Mouse (Mus musculus): Measurements from ENCODE around the gene Tns3.

The Tns3 gene

DNA sequence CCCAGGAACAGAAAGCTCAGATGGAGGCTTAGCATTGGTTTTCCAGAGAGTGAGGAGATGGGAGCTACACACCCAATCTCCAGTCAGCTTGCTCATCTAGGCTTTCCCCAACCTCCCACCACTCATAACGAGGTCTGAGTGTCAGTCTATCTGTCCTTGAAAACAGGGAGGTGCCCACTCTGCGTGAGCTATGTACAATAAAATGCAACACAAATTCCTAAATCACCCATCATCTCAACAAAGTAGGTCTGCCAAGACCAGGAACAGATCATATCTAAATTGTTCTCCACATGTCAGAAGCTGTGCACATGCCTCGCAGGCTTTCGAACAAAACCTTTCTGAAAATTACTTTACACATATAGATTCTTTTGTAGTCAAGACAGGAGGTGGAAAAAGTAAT lies 134.3 kb downstream of the Tns3 start:
- no peak for DNase-seq (ENCODE audit: low spot score)

DNA sequence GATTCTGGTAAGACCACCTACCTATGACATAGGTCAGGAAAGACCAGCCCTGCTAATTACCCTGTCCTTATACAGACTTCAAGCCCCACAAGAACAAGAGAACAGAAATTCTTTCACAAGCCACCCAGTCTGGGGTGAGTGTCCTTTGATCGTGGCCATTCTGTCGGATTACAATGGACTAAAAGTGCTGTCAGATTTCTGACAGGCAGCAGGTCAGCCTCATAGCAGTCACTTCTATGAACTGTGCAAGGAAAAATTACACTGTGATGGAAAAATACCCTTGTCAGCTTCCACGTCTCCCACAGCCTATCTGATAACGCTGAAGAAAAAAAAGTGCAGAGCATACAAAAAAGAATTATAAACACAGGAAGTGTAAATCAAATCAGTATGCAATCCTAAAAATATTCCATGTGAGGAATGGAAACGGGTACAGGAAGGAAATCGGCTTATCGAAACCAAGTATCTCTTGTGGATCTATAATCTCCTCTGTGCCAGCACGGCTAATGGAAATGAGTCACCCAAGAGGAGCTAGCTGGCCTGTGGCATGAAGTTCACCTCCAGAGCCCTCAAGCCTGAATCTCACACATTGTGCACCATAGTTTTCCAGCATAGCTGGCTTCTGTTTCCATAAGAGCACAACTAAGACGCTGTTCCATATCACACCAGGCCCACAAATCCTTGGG lies 138.7 kb downstream of the Tns3 start:
- DNase-seq (ENCODE audit: low spot score): no peak

DNA sequence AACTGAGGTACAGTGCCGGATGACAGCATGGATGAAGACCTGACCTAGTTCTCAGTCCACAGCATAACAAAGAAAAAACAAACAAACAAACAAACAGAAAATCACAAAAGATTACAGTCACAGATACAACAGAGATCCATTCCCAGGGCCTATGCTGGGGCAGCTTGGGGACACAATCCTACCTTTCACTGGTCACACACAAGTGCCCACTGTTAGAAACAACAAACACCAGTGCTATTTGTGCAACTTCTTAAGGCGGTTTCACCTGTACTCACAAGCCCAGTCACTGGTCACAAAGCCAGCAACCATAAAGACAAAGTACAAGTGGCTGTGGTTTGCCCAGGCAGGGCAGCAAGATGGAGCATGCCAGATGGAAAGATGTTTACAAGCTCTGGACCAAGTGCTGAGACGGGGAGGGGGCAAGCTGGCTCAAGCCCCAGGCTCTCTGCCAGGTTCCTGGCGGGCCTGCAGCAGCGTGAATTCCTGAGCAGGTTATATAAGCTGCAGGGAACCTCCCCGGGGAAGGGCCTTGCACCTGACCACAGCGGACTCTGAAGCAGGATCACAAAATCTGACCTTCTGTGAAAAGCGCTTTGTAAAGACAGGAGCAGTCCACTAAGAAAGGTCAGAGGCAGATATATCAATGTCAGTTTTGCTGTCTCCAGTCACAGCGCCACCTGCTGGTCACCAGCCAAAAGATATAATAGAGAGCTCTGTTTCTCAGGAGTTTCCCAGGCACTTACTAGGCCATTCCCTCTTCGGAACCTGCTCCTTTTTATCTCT lies 140.8 kb downstream of the Tns3 start:
- DNase-seq (ENCODE audit: low spot score): peak; percentile 86

DNA sequence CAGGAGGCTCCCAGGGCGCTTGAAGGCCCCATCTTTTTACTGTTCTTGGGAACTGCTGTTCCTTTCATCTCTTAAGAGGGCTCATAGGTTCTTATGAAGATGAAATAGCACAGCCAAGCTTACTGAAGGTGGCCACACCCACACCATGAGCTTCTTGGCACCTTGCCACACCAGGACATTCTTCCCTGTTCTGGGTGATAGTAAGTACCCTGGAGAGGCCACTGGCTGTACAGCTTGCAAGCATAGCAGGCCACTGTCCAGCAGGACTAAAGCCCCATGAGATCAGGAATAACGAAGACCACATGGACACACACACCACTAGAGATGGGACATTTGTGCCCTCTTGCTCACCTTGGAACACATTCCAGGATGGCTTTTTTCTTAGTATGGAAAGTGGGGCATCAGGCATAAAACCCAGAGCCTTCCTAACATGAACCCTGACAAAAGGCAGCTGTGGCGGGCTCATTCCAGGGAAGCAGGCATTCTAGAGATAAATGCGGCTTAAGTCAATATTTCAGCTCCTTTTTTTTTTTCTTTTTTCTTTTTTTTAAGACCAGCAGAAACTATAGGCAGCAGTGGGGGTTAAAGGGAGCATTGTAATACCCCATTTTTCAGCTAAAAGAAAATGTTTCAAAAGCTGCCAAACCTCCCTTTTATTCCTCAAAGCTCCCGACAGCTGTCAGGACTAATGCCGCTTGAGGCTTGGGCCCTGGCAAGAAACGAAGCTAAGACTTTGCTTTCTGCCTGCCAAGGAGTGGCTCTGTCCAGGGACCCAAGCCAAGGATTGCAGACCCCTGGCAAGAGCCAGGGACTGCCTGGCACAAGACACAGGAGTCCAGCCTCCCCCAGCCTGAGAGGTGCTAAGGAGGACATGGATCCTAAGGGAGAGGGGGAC lies 150.7 kb downstream of the Tns3 start:
- no peak for DNase-seq (ENCODE audit: low spot score)

DNA sequence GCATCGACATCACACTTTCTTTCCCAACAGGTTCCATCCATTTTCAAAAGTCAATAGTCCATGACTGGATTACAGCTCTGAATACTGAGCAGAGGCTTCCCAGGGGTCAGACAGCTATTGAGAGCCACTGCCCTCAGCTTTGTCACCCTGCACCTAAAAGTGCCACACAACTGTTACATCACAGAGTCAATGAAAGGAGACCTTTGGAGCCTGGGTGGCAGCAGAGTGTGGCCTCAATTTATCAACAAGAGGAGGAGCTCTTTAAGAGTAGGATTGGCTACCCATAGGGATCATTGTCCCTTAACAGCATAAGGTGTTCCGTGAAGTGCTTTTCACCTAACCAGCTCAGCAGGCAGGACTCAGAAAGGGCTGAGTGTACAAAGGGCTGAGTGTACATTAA lies 154.0 kb downstream of the Tns3 start:
- DNase-seq (ENCODE audit: low spot score): no peak

DNA sequence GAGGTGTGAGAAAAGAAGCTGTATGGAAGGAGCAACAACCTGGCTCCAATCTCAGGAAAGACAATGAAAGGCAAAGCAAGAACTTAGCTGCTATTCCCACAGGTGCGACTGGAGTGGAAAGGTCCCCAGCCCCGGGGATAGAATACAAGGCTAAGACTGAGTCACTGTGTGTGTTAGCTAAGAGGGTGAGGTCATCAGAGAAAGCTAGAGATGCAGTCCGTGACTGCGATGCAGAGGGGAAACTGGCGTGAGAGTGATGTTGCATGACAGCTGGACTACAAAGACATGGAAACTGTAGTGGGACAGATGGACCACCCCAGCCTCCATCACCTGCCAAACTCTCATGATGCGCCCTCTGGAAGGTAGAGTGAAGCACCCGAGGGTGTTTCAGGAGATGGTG lies 154.7 kb downstream of the Tns3 start:
- no peak for DNase-seq (ENCODE audit: low spot score)

DNA sequence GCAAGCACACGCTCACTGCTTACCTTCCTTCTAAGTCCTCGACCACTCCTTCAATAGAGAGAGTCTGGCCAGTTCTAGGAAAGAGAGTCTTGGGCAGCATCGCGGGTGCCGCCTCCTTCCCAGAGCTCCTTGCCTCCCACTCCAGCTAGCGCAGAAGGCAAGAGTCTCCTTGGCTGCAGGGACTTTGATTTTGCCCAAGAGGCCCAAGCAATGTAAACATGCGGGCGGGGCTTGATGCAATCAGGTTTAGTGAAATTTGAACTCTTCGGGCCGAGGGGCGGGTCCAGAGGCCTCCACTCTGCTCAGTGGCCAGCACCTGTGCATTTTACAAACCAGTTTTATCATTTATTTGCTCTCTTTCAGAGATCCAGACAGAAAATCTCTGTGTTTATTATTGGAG lies 160.6 kb downstream of the Tns3 start:
- peak; percentile 58 for DNase-seq (ENCODE audit: low spot score)

DNA sequence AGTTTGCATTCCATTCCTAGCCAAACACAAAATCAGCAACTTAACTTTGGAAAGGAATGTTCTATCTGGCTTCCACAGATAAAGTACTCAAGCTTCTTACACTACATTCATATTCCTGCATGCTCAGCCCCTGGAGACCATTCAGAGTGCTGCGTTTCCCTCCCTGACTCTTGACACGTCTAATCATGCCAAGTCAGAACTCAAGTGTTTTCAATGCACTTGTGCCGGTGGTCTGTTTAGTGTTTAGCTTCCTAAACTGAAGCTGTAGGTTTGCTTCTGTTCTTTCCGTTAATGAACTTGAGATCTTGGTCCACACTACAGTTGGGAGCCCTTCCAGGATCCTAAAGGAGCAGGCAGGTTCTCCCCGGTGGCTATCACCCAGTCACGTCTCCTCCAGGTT lies 163.5 kb downstream of the Tns3 start:
- no peak for DNase-seq (ENCODE audit: low spot score)

DNA sequence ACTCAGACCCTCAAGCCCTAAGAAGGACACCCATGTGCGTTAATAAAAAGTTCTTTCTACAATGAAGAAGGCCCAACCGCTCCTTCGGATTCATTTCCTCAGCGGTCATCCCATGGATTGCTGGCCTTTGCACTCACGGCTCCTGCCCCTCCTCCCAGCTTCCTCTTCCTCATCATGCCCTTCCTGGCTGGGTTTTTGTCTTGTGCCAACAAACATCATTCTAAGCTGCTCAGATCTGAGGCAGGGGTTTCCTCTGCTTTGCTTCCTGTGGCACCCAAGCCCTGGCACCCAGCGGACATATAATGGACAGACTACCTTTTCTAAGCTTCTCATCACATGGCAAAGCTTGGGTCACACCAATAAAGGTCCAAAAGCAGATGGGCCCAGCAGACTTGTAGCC lies 167.2 kb downstream of the Tns3 start:
- no peak for DNase-seq (ENCODE audit: low spot score)

DNA sequence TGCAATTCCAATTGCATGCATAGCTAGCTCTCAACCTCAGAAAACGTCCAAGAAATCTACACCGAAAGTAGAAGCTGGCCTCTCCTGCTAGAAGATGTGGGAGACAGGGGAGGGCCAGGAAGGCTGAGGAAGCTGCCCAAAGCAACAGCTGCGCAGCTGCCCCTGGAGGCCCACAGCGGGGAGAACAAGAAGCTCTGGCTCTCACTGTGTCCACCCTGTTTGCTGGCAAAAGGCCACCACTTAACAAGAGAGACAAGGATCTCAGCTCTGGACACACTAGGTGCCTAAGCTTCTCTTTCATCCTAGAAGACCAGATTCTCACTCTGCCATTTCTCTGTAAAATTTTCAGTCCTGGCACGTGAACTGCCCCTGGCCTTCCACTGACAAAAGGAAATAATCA lies 167.6 kb downstream of the Tns3 start:
- DNase-seq (ENCODE audit: low spot score): no peak

DNA sequence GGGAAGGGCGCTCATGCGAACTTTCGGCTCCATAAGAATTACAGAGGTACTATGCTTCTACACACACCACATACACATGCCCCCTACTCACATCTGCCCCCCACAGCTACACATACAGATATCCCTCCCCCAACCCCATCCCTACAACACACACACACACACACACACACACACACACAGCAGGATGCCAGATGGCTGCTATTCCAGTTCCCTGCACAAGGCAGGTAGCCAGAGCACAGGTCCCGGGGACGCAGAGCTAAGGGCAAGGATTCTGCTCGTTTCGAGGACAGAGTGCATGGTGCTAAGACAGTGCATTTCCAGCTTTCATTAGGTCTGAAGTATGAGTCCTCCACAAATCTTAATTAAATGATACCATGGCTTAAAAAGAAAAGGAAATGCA lies 168.5 kb downstream of the Tns3 start:
- no peak for DNase-seq (ENCODE audit: low spot score)

DNA sequence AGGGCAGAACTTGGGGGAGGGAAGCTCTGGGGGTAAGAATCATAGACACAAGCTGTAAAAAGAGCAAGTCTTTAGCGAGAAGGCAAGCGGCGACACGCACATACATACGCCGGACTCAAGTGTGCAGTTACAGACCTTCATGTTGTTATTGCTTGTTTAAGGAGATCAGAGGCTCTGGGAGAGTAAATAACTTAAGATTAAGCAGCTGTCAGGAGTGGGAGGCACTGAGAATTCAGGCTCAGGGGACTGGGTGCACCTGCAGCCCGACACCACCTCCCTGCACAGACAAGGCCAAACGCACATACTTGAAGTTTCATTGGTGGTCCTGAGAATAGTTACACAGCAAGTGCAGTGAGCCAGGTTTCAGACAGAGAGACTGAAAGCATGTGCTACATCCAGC lies 169.3 kb downstream of the Tns3 start:
- no peak for DNase-seq (ENCODE audit: low spot score)

DNA sequence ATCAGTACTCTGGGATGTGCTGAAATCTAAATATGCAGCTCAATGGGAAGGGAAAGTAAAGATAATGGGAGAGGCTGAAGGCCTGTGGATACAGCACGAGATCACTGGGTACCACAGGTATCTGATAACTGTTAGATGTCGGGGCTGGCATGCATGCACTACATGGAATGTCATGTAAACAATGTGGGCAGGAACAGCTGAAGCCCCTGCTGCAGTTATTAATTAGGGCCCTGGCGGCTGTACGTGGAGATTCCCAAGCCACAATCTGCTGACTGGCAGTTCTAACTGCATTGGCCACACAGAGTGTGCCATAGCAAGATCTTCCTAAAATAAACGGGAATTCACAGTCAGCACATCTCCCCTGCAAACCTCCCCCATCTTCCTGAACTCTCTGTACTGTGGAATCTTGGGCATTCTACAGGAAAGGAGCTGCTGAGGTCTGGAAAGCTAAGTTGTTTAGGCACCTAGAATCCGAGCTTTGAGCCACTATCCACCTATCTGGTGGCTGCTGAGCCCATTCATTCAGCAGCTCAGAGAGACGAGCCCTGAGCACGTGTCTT lies 170.3 kb downstream of the Tns3 start:
- no peak for DNase-seq (ENCODE audit: low spot score)

DNA sequence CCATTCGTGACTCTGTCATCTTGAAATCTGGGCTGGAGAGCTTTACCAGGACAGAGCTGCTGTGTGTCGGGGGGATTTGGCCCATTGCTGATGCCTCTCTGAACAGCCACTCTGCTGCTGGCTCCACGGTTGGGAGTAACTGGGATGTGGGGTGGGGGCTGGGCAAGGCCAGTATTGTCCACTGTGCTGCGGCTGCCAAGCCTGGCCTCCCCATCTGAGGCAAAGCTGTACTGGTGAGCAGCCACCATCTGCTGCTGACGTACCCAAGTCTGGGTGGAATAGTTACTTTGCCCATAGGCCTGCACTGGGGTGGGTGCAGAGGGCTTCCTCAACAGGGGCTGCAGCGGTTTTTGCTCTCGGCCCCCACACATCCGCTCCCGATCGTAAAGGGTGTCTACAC lies 172.0 kb downstream of the Tns3 start:
- no peak for DNase-seq (ENCODE audit: low spot score)

DNA sequence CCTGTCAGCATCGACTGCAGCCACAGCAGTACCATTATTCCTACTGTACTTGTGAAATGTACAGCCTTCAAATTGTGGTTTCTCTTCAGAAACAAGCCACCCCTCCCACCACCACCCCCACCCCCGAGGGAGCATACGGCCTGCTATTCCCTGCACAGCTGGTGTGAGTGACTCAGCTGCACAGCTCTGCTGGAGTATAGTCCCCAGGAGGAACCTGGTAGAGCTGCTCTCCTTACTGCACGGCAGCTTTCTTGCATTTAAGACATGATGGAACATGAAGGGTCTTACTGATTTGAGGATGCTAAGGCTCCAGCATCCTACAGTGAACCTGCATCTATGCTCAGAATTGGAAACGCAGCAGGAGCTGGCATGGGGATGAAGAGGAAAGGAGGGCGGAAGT lies 176.1 kb downstream of the Tns3 start:
- no peak for DNase-seq (ENCODE audit: low spot score)

DNA sequence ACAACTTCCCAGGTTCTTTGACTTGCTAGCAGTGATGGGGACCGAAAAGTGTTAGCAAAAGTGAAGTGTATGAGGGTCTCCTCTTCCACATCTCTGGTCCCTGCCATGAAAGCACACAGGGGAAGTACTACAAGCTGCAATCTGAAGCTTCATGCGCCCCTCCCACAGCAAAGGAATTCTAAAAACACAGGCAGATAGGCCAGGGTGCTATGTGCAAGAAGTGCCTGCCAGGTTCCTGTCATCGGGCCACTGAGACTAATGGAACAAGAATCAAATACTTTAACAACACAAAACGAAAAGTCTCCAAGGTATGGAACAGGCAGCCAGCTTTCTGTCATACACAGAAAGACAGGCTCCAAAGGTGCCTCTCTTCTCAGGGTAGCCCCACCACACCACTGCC lies 177.8 kb downstream of the Tns3 start:
- no peak for DNase-seq (ENCODE audit: low spot score)

DNA sequence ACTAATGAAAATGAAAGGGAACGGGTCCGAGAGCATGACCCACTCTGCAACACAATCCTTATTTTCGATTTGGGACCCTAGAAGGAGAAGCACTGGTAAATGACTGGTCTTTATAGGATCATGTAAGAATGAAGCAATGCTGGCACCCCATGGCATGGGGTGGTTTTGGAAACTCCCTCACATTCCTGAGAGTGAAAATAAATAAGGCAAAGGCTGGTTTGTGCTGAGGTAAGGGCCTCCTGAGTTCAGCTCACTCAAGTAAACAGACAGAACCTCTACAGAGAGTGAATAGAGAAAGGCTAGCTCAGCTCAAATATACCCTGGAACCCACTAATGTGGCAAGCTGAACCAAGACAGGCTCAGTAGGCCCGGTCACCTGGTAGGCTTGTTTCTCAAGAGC lies 179.8 kb downstream of the Tns3 start:
- DNase-seq (ENCODE audit: low spot score): no peak

DNA sequence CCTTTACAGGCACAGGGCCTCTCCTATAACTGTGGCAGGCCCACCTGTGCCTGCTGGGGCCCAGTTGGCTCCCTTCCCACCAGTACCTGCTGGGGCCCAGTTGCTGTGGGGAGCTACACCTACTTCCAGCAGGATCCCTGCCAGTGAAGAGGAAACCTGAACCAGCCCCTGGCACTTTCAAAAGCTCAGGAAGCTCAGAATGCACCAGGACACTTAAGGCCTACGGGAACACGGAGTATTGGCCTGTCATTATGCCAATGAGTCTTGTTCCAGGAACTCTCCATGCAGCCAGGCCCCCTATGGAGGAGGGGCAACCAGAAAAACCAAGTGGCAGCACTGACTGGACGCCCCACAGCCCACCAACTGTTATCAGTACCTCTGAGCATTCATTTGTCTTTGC lies 181.6 kb downstream of the Tns3 start:
- DNase-seq (ENCODE audit: low spot score): no peak

DNA sequence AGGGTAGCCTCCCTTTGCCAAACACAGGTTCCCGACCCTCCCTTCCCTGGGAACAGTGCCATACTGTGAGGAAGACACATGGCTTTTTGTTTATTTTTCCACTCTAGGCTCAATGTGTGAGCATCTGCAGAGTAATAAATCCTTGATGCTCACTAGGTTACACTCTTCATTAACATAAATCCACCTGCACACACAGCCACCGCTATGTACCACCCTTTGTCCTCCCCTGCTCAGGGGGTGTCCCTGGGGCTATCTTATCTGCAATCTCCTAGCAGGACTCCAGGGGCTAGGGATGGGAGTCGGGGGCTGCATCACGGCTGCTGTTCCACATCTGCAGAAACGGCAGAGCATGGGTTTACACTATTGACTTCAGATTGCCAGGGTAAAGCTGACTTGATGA lies 182.4 kb downstream of the Tns3 start:
- DNase-seq (ENCODE audit: low spot score): no peak

DNA sequence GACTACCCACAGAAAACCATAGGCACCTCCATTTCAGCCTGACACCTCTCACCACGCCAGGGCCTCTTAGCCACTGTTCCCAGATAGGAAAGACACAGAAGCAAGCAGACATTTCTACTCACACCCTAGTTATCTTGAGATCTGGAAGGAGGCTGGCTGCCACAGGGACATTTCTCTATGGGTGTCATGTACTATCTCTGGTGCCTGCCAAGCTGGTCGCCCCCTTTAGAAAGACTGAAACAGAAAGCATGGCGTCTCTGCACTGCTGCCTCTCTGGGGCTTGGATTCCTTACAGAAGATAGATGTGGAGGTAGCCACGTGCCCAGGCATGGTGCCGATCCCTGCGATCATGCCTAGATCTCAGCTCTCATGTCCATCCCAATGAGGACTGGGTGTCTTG lies 182.8 kb downstream of the Tns3 start:
- no peak for DNase-seq (ENCODE audit: low spot score)

DNA sequence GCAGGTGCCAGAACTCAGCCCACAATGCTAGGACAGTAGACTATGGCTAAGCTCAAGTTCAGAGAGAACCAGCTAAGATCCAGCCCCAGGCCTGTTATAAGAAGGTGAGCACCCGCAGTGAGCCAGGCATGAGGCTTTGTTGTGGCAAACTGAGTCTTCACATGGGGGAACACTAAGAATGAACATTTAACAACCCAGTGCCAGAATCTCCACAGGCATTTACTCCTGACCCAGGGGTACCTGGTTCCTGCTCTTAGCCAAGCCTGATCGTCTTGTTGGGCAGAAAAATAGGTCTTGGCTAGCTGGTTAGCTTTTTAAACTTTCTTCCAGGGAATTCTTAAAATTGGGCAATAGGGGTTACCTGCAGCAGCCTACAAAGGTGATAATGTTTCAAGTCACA lies 184.5 kb downstream of the Tns3 start:
- DNase-seq (ENCODE audit: low spot score): no peak

DNA sequence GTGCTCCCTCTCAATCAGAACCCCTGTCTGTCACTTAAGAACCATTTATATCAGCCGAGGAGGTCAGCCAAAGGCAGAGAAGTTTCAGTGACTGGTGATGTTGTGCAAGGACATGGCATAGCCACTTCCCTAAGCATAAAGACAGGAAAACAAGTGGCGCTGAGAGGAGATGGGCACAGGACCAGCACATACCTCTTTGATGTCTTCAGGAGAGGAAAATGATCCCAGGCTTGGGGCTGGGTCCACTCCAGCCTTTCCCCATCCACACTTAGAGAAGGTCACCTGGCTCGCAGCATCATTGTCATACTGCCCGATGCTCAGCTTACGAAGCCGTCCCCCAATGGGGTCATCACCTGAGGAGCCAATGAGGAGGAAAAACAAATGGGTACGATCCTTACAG lies 185.0 kb downstream of the Tns3 start:
- DNase-seq (ENCODE audit: low spot score): no peak

DNA sequence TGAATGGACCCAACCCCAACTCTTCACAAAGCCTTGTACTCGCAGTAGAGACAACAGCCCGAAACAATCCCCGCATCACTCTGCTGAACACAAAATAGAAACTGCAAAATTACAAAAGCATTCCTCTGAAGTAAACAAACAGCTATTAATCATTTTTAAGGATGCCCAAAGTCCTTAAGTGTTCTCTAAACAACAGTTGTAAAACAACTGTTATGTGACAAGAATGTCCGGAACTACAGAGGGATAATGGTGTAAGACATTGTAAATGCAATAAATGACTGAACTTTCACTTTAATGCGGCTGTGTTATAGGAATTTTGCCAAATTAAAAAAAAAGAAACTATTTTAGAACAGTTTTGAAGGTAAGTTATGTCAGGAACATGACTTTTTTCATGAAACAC lies 190.7 kb downstream of the Tns3 start:
- no peak for DNase-seq (ENCODE audit: low spot score)
